Mouse (Mus musculus): Measurements from ENCODE around the gene Arl8a. TPM values are rescaled to one million over a fixed set of nuclear protein-coding genes. Genes with fewer than 3 reads are reported as not detected.
A peak's percentile ranks its signal among the peaks of the same experiment; 100 is the strongest.

Arl8a gene
- total and polyA plus RNA-seq, 2 experiments from 2014 or later = 384 to 399 TPM

DNA sequence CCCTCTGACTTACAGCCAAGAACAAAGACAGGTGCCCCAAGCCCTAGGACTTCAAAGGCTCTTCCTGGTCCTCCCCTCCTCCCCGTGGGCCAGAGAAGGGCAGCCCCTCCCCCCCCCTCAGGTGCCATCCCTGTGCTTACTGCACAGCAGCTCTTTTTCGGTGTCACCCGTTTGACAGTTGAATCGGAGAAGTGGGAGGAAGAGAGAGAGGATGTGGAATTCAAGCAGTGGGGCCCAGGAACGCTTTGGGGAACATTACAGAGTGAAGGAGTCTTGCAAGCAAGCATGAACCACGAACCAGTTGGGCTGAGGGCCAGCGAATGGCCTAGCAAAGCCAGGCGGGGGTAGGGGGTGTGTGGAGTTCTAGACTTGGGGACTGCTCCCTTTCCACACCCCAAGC is 15.1 kb upstream of the Arl8a start:
- no peak overlapping the region for H3K4me3 ChIP-seq (ENCODE audit: low read depth, low read length)
- no peaks in the 10 kb centered on the region for H3K4me1 ChIP-seq (ENCODE audit: insufficient read depth, low read length)
- no peak for TF ChIP-seq CTCF (IDR thresholded peaks at IDR 0.05)
- WGBS = 69% methylated on average over 8 of the region's 8 CpGs
- no peak overlapping the region for H3K27ac ChIP-seq (ENCODE audit: low read depth, low read length)
- no peaks in the 10 kb centered on the region for H3K36me3 ChIP-seq (ENCODE audit: insufficient read depth, low read length)
- no peak overlapping the region for H3K9ac ChIP-seq (replicated peaks; ENCODE audit: low read length, poor library complexity, severe bottlenecking)
- no peaks in the 10 kb centered on the region for H3K9me3 ChIP-seq (ENCODE audit: low read length)
- no peak overlapping the region for H3K4me2 ChIP-seq (ENCODE audit: low read depth, low read length, poor library complexity, severe bottlenecking)
- H3K27me3 ChIP-seq (ENCODE audit: insufficient read depth, low read length) = no peaks in the 10 kb centered on the region
- ATAC-seq (ENCODE audit: low FRiP score) (no peak), DNase-seq (ENCODE audit: low spot score) (no peak)

GRCm38 (mm10) chr1:135132473-135132872 is 14.2 kb upstream of the Arl8a start, which contains the start of gene Ptpn7:
Gene Ptpn7, plus strand, starts transcription at chr1:135132700.
- no peaks in the 10 kb centered on the region for H3K9me3 ChIP-seq (ENCODE audit: low read length)
- peak; percentile 75 for TF ChIP-seq CTCF (IDR thresholded peaks at IDR 0.05)
- WGBS = 43% methylated on average over 10 of the region's 10 CpGs
- peak; percentile 62; the same call in 1 of the 2 replicates for ATAC-seq (ENCODE audit: low FRiP score)
- no peaks in the 10 kb centered on the region for H3K27me3 ChIP-seq (ENCODE audit: insufficient read depth, low read length)
- peak; percentile 52 for DNase-seq (ENCODE audit: low spot score)
- H3K27ac ChIP-seq (ENCODE audit: low read depth, low read length) = no peak within 1 kb of the TSS
- no peak within 1 kb of the TSS for H3K4me2 ChIP-seq (ENCODE audit: low read depth, low read length, poor library complexity, severe bottlenecking)
- H3K4me3 ChIP-seq (ENCODE audit: low read depth, low read length) = no peak within 1 kb of the TSS
- H3K9ac ChIP-seq (replicated peaks; ENCODE audit: low read length, poor library complexity, severe bottlenecking) = no peak within 1 kb of the TSS
- no peaks in the 10 kb centered on the region for H3K4me1 ChIP-seq (ENCODE audit: insufficient read depth, low read length)
- H3K36me3 ChIP-seq (ENCODE audit: insufficient read depth, low read length) = no peaks in the 10 kb centered on the region

DNA sequence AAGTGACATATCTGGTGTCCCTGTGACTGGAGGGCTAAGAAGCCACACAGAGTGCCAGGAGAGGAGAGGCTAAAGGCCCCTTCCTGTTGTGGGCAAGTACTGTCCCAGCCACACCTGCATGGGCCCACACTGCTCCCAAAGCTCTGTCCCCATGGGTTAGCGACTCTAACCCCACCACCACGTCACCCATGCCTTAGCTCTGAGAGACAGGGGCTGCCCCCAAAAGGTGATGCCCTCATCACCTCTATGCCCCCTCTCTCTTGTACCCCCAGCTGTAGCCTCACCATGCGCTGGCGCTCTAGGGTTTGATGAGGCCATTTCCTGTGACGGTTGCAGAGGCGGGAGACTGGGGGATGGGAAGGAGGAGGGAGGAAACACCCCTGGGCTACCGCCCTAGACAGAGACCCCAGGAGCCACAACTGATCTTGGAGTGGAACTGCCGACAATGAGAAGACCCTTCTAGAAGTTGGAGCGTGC is 13.7 kb upstream of the Arl8a start:
- no peak overlapping the region for H3K4me2 ChIP-seq (ENCODE audit: low read depth, low read length, poor library complexity, severe bottlenecking)

DNA sequence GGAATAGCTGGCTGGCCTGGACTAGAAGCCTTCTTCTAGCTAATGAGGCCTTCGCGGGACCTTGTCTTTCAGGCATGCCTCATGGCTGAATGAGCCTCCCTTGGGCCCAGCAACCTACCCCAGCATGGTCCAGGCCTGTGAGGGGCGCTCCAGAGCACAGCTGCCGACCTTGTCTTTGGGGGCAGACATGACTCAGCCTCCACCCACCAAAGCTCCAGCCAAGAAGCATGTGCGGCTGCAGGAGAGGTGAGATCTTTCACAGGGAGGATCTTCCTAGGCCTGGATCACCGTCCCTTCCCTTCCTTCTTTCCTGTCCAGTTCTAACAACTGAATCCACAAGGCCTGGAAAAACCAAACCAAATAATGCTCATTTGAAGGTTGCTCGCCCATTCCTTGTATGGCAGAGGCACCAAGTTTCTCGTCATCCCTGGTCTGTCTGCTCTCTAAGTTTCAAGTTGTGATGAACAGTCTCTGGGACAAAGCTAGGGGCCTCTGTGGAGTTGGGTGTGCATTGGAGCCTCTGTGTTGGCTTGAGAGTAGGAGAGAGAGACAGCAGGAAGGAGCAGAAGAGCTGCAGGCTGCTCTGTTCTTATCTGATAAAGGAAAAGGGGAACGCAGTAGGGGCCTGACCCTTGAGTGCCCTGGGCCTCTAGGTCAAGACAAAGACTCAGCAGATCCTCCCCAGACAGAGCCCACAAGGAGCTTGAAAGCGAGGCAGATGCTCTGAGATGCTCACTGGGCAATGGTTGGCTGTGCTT is 12.8 kb upstream of the Arl8a start:
- Histone ChIP-seq H3K4me3 (ENCODE audit: low read depth, low read length) (no peak overlapping the region), H3K36me3 (ENCODE audit: insufficient read depth, low read length) (no peaks in the 10 kb centered on the region), H3K27ac (ENCODE audit: low read depth, low read length) (no peak overlapping the region), H3K9me3 (ENCODE audit: low read length) (no peaks in the 10 kb centered on the region), H3K4me1 (ENCODE audit: insufficient read depth, low read length) (no peaks in the 10 kb centered on the region), H3K9ac (replicated peaks; ENCODE audit: low read length, poor library complexity, severe bottlenecking) (no peak overlapping the region), H3K27me3 (ENCODE audit: insufficient read depth, low read length) (no peaks in the 10 kb centered on the region), H3K4me2 (ENCODE audit: low read depth, low read length, poor library complexity, severe bottlenecking) (no peak overlapping the region)
- WGBS = 84% methylated on average over 10 of the region's 10 CpGs
- no peak for ATAC-seq (ENCODE audit: low FRiP score)
- no peak for DNase-seq (ENCODE audit: low spot score)
- no peak for TF ChIP-seq CTCF (IDR thresholded peaks at IDR 0.05)

More for the DNA sequence above, 13.7 kb upstream of the Arl8a start:
- H3K9me3 ChIP-seq (ENCODE audit: low read length) = no peaks in the 10 kb centered on the region
- no peak overlapping the region for H3K9ac ChIP-seq (replicated peaks; ENCODE audit: low read length, poor library complexity, severe bottlenecking)
- DNase-seq (ENCODE audit: low spot score) (no peak), ATAC-seq (ENCODE audit: low FRiP score) (no peak)
- 86% methylated on average over 9 of the region's 9 CpGs for WGBS
- H3K36me3 ChIP-seq (ENCODE audit: insufficient read depth, low read length) = no peaks in the 10 kb centered on the region
- no peak overlapping the region for H3K4me3 ChIP-seq (ENCODE audit: low read depth, low read length)
- no peak for TF ChIP-seq CTCF (IDR thresholded peaks at IDR 0.05)
- no peaks in the 10 kb centered on the region for H3K4me1 ChIP-seq (ENCODE audit: insufficient read depth, low read length)
- H3K27ac ChIP-seq (ENCODE audit: low read depth, low read length) = no peak overlapping the region
- no peaks in the 10 kb centered on the region for H3K27me3 ChIP-seq (ENCODE audit: insufficient read depth, low read length)

DNA sequence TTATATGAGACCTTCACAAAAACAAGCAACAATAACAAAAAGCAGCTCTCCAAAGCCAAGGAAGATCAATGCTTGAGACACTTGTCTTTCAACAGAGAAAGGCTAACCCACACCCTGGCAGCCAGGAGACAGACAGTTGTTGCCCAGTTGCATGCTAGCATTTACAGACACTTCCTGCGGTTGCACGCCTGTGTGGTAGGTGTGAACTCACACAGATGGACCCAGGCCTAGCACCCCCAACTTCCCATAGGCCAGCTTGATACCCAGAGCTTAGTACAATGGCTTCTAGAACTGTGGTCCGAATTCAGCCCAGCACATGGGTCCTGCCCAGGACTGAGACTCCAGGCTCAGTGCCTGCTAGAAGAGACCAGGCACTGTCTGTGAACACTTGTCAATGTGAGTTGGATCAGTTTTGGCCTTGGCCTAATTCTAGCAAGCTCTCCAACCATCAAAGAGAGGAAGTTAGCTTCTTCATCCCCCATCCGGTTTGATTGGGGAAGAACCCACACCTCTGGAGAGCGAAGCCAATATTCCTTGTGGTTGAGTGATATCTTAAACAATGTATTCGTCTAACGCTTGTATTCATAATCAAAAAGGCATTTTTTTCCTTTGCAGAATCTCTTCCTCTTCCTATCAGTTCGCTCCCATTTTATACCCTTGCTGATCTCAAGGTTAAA is 11.4 kb upstream of the Arl8a start:
- DNase-seq (ENCODE audit: low spot score) = no peak
- H3K36me3 ChIP-seq (ENCODE audit: insufficient read depth, low read length) = no peaks in the 10 kb centered on the region
- TF ChIP-seq CTCF (IDR thresholded peaks at IDR 0.05) = no peak
- WGBS = 87% methylated on average over 8 of the region's 8 CpGs
- no peak for ATAC-seq (ENCODE audit: low FRiP score)
- no peaks in the 10 kb centered on the region for H3K9me3 ChIP-seq (ENCODE audit: low read length)
- H3K27ac ChIP-seq (ENCODE audit: low read depth, low read length) = no peak overlapping the region
- H3K4me1 ChIP-seq (ENCODE audit: insufficient read depth, low read length) = no peaks in the 10 kb centered on the region
- no peaks in the 10 kb centered on the region for H3K27me3 ChIP-seq (ENCODE audit: insufficient read depth, low read length)
- no peak overlapping the region for H3K4me2 ChIP-seq (ENCODE audit: low read depth, low read length, poor library complexity, severe bottlenecking)
- H3K9ac ChIP-seq (replicated peaks; ENCODE audit: low read length, poor library complexity, severe bottlenecking) = no peak overlapping the region
- H3K4me3 ChIP-seq (ENCODE audit: low read depth, low read length) = no peak overlapping the region

DNA sequence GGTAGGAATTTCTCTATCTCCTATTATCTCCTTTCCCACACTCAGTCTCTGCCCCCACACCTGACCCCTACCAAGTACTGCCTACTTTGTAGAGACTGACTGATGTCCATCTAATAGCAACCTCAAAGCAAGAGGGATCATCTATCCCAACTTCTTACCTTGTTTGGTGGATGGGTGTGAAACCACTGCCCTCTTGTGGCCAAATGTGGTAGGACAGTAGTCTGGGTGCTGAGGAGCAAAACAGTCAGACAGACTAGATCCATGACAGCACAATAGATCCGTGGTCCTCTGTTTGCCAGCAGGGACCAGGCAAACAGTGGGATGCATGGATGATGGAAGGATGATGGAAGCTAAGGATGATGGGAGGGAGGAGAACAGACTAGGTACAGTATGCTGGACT is 10.1 kb upstream of the Arl8a start:
- Histone ChIP-seq H3K4me3 (ENCODE audit: low read depth, low read length) (no peak overlapping the region), H3K9ac (replicated peaks; ENCODE audit: low read length, poor library complexity, severe bottlenecking) (no peak overlapping the region), H3K36me3 (ENCODE audit: insufficient read depth, low read length) (no peaks in the 10 kb centered on the region), H3K27me3 (ENCODE audit: insufficient read depth, low read length) (no peaks in the 10 kb centered on the region), H3K4me2 (ENCODE audit: low read depth, low read length, poor library complexity, severe bottlenecking) (no peak overlapping the region), H3K9me3 (ENCODE audit: low read length) (no peaks in the 10 kb centered on the region), H3K4me1 (ENCODE audit: insufficient read depth, low read length) (no peaks in the 10 kb centered on the region), H3K27ac (ENCODE audit: low read depth, low read length) (no peak overlapping the region)
- peak; percentile 100 for TF ChIP-seq CTCF (IDR thresholded peaks at IDR 0.05)
- DNase-seq (ENCODE audit: low spot score) (peak; percentile 77), ATAC-seq (ENCODE audit: low FRiP score) (0 out of 2 replicates have a peak, but pooled peaks have one; percentile 16)
- WGBS = 11% methylated on average over 1 of the region's 1 CpGs

All from midbrain, postnatal 0 days (tissue).